In the genomic region with DNA sequence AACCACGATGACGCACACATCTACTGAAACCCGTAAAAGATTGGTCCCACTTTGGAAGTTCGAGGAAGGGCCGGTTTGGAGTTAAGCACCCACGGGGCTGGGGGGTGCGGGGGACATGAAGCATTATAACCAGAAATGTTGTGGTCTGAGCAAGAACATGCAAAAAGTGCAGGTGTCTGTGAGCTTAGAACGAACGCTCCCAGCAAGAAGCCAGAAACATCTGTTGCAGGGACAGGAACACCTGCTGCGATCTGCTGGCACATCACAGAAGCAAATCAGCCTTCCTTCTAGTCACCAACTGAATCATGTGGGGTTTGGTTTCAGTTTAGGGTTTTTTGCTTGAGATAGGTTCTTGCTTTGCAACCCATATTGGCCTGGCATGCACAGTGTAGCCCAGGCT, we compare ENCODE assay signal across 26 mouse cellular contexts. TPM values are rescaled to one million over a fixed set of nuclear protein-coding genes. Genes with fewer than 3 reads are reported as not detected.
DNase-seq lines count a peak whose midpoint lies in the region; ATAC-seq lines count a peak whose summit lies in the region.
"Had no signal": no experiment of that assay in that cellular context is flagged by ENCODE, and none has a peak within 500 bp of the region (broad histone marks: within the 10 kb centered on the region; RNA-seq: fewer than 3 reads in every experiment).

No protein-coding gene starts in this region.

- H3K36me3 ChIP-seq in midbrain, embryonic 16.5 days (ENCODE audit: control insufficient read depth, insufficient read depth, low read length), result no peaks in the 10 kb centered on the region
- H3K36me3 ChIP-seq: limb, embryonic 12.5 days; midbrain, embryonic 10.5 days had no signal

- H3K4me3 ChIP-seq in midbrain, embryonic 16.5 days (ENCODE audit: low read depth, low read length), result no peak overlapping the region
- H3K4me3 ChIP-seq: heart, adult 2 months; left cerebral cortex, adult 2 months; limb, embryonic 12.5 days; midbrain, embryonic 10.5 days had no signal

- H3K27ac ChIP-seq in midbrain, embryonic 16.5 days (ENCODE audit: low read length), result no peak overlapping the region
- H3K27ac ChIP-seq: hindbrain, postnatal 0 days; left cerebral cortex, adult 2 months; limb, embryonic 12.5 days; liver, embryonic 14.5 days; midbrain, embryonic 10.5 days had no signal

- no peak overlapping the region for H3K4me2 ChIP-seq in midbrain, embryonic 16.5 days (ENCODE audit: low read length)
- H3K4me2 ChIP-seq: limb, embryonic 12.5 days had no signal

- peak; percentile 23 to 29 for DNase-seq in B cell, adult 2 months
- peak; percentile 42 for DNase-seq in CD4-positive, CD25-positive, alpha-beta regulatory T cell, adult 2 months (ENCODE audit: low read depth, low spot score)
- peak; percentile 92 for DNase-seq in thymus, postnatal 0 days (ENCODE audit: low spot score)
- DNase-seq in layer of hippocampus, postnatal 10 days (ENCODE audit: low spot score in 2 of 2), result no peak
- no peak for DNase-seq in kidney, postnatal 10 days
- DNase-seq: cerebellum, adult 9-10 months; gastrocnemius, postnatal 10 days; heart, adult 2 months; kidney, adult 2 months; lung, postnatal 10 days; right cerebral cortex, postnatal 25 days had no signal

- no peaks in the 10 kb centered on the region for H3K4me1 ChIP-seq in midbrain, embryonic 16.5 days (ENCODE audit: control insufficient read depth, insufficient read depth, low read length)

- ATAC-seq in megakaryocyte, adult 5-6 weeks (ENCODE audit: poor library complexity, severe bottlenecking), result peak; percentile 17
- no peak for ATAC-seq in midbrain, embryonic 16.5 days
- ATAC-seq: activated CD4-positive, CD25-positive, alpha-beta regulatory T cell, adult 4 months; hindbrain, postnatal 0 days had no signal

- no peaks in the 10 kb centered on the region for H3K27me3 ChIP-seq in midbrain, embryonic 16.5 days (ENCODE audit: control insufficient read depth, insufficient read depth, low read depth, low read length)
- H3K27me3 ChIP-seq: limb, embryonic 12.5 days had no signal

- H3K9ac ChIP-seq in midbrain, embryonic 16.5 days (ENCODE audit: low read depth, low read length), result no peak overlapping the region
- H3K9ac ChIP-seq: limb, embryonic 12.5 days; liver, embryonic 14.5 days had no signal

- H3K9me3 ChIP-seq in midbrain, embryonic 16.5 days (replicated peaks; ENCODE audit: control insufficient read depth, low read length, poor library complexity, severe bottlenecking), result no peaks in the 10 kb centered on the region
- H3K9me3 ChIP-seq: limb, embryonic 12.5 days; midbrain, embryonic 10.5 days had no signal

- WGBS in midbrain, embryonic 16.5 days, result 92% methylated on average over 10 of the region's 10 CpGs

RNA-seq across cellular contexts. Expression of a gene that starts 20.7 kb away (rescaled TPM):
- not detected in 2 replicates for total RNA-seq in megakaryocyte, adult 5-6 weeks (2015)
- not detected in 2 replicates for total RNA-seq in megakaryocyte, adult 5-6 weeks (2017)
- polyA plus RNA-seq in thymus, postnatal 0 days (2015; fragmentation: Nextera tagmentation; extraction: Ambion mirVana), result not detected in 2 replicates
- not detected in 2 replicates for polyA plus RNA-seq in midbrain, embryonic 16.5 days (2015; fragmentation: Nextera tagmentation; extraction: Ambion mirVana)
- total RNA-seq in layer of hippocampus, postnatal 10 days (2021), result not detected
- total RNA-seq: adrenal gland, postnatal 14 days; gastrocnemius, postnatal 10 days; heart, adult 2 months; heart, postnatal 25 days; hindbrain, postnatal 0 days; layer of hippocampus, adult 18-20 months; left cerebral cortex, adult 2 months; monocyte, adult 5-6 weeks had no signal
- polyA plus RNA-seq: cortical plate, adult 2 months; embryonic facial prominence, embryonic 14.5 days; heart, adult 2 months; hindbrain, postnatal 0 days; kidney, adult 2 months; limb, embryonic 12.5 days; liver, embryonic 14.5 days; midbrain, embryonic 10.5 days; neural tube, embryonic 14.5 days had no signal

RNA-seq across cellular contexts. Expression of a gene that starts 33.6 kb away (rescaled TPM):
- total RNA-seq in megakaryocyte, adult 5-6 weeks (2015), result 11.7 and 13.7 TPM in 2 replicates
- 12.4 and 12.8 TPM in 2 replicates for total RNA-seq in megakaryocyte, adult 5-6 weeks (2017)
- 552 and 560 TPM in 2 replicates for polyA plus RNA-seq in thymus, postnatal 0 days (2015; fragmentation: Nextera tagmentation; extraction: Ambion mirVana)
- polyA plus RNA-seq in midbrain, embryonic 16.5 days (2015; fragmentation: Nextera tagmentation; extraction: Ambion mirVana), result 26.3 and 36.4 TPM in 2 replicates
- total RNA-seq in layer of hippocampus, postnatal 10 days (2021), result 10 to 100 TPM; 37.3 to 45.2 TPM

Comparison
In these comparisons a context has a peak if more than half of its experiments do, and no peak if none do; other contexts are left out.
1. DNase-seq: peak in B cell, adult 2 months (2 of 2), CD4-positive, CD25-positive, alpha-beta regulatory T cell, adult 2 months (single experiment) and thymus, postnatal 0 days (single experiment); none in layer of hippocampus, postnatal 10 days (0 of 2) and kidney, postnatal 10 days (single experiment).